Mouse (Mus musculus): ENCODE measurements around the gene Cacnb2.

DNA sequence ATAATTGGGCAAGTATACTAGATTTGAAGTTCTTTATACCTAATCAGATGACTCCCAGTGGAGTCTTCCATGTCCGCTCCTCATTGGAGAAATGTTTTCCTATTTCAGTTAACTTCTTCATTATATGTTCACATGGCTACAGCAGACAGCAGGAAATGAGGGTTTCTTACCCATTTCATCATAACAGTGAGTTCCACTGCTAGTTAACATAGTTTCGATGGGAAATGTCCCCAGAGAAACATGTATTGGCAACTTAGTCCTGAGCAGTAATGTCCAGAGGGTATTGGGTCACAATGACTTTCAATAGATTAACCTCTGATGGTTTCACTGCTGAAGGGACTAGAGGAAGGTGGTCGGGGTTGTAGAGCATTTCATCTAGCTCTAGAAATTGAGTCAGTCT, 110.2 kb downstream of the Cacnb2 start:
- no peak for TF ChIP-seq CTCF (IDR thresholded peaks at IDR 0.05)
- TF ChIP-seq POLR2A (IDR thresholded peaks at IDR 0.05; ENCODE audit: insufficient read depth, low read depth, low read length), result no peak
- no peak for TF ChIP-seq EP300 (IDR thresholded peaks at IDR 0.05; ENCODE audit: insufficient read depth, low read depth, low read length)
